In the genomic region with DNA sequence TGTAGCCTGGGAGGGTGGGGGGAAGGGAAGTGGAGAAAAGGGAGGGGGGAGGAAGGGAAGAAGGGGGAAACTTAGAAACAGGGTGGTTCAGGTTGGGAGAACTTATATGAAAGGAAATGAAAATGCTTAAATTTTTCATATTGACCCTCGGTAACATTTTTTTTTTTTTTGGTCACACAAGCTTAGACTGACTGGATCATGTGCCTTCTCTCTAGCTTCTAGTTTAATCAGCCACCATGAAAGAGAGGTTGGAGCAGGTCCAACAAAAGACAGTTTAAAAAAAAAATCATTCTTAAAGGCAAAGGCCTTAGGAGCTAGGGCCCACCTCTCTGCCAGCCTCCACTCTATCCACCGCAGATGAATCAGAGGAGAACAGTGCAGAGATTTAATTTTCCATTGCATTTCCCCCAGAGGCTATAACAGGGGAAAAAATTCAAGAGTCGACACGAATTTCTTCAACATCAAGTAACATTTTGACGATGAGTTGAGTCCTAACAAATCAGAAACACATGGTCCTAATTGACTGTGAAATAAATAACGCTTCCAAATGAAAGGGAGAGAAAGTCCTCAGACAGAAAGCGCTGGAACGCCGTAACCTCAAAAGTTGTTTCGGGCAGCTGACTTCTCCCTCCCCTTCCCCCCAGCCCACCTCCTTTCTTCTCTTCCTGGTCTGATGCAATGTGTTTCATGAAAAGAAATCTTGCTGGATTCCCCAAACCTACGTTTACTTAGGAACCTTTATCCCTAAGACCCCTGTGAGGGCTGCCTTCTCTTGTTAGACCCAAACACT, we compare ENCODE assay signal across 11 mouse cellular contexts.
DNase-seq lines count a peak whose midpoint lies in the region; ATAC-seq and TF ChIP-seq lines count a peak whose summit lies in the region.
"Had no signal": no experiment of that assay in that cellular context is flagged by ENCODE, and none has a peak within 500 bp of the region (broad histone marks: within the 10 kb centered on the region; RNA-seq: fewer than 3 reads in every experiment).

No protein-coding gene starts in this region.

- DNase-seq in heart, postnatal 25 days (ENCODE audit: low spot score) = no peak
- peak; percentile 69 for DNase-seq in CH12.LX (ENCODE audit: extremely low read depth)
- peak; percentile 42 for DNase-seq in embryonic facial prominence, embryonic 10.5 days (ENCODE audit: low spot score)
- no peak for DNase-seq in yolk sac, embryonic 10.5 days (ENCODE audit: low spot score)
- no peak for DNase-seq in thymus, postnatal 10 days (ENCODE audit: low spot score in 2 of 2)
- DNase-seq: gastrocnemius, postnatal 10 days had no signal

- in situ Hi-C loops in CH12.LX (cut with MboI; ENCODE audit: low pct_ligation_motif_present, low pct_unique_long_range_greater_than_20kb, low sequenced_read_pairs) = no loop called here

- peaks cover 5% of the 10 kb centered on the region; the same call in 1 of the 2 replicates for H3K79me2 ChIP-seq in CH12.LX (replicated peaks; ENCODE audit: control insufficient read depth, extremely low read depth, insufficient read depth, poor library complexity, severe bottlenecking)

- no peaks in the 10 kb centered on the region for H3K36me3 ChIP-seq in heart, embryonic 15.5 days
- peaks cover 28 to 52% of the 10 kb centered on the region in 2 experiments for H3K36me3 ChIP-seq in CH12.LX (replicated peaks in 1 of 2; ENCODE audit: control insufficient read depth in 1 of 2, insufficient read depth in 1 of 2, low read length in 1 of 2)
- H3K36me3 ChIP-seq in embryonic facial prominence, embryonic 10.5 days (replicated peaks) = 0 out of 2 replicates have a peak, but pooled peaks cover 3% of the 10 kb centered on the region
- H3K36me3 ChIP-seq in limb, embryonic 15.5 days = no peaks in the 10 kb centered on the region

- dilution Hi-C loops in CH12.LX (cut with MboI; ENCODE audit: extremely low pct_ligation_motif_present, extremely low pct_unique_long_range_greater_than_20kb, low sequenced_read_pairs) = loop anchor here (25.0 kb wide), 1 partner anchor 88 kb away; no protein-coding TSS in a partner anchor

- H3K27me3 ChIP-seq in heart, embryonic 15.5 days = no peaks in the 10 kb centered on the region
- H3K27me3 ChIP-seq in CH12.LX (replicated peaks) = no peaks in the 10 kb centered on the region
- 0 out of 2 replicates have a peak, but pooled peaks cover 7% of the 10 kb centered on the region for H3K27me3 ChIP-seq in embryonic facial prominence, embryonic 10.5 days (replicated peaks; ENCODE audit: low read depth, poor library complexity, severe bottlenecking)
- no peaks in the 10 kb centered on the region for H3K27me3 ChIP-seq in limb, embryonic 15.5 days

- H3K9ac ChIP-seq in heart, embryonic 15.5 days = no peak overlapping the region
- peak overlapping the region; percentile 73 for H3K9ac ChIP-seq in CH12.LX (ENCODE audit: insufficient read depth, low read depth)
- H3K9ac ChIP-seq in limb, embryonic 15.5 days = no peak overlapping the region

- no peak for TF ChIP-seq CTCF in CH12.LX (conservative IDR thresholded peaks at IDR 0.05 in 1 of 2, IDR thresholded peaks at IDR 0.05 in 1 of 2; ENCODE audit: low read depth in 2 of 2, low read length in 2 of 2)

- H3K9me3 ChIP-seq in heart, embryonic 15.5 days (replicated peaks) = no peaks in the 10 kb centered on the region
- peaks cover 2% of the 10 kb centered on the region for H3K9me3 ChIP-seq in CH12.LX (replicated peaks; ENCODE audit: low read length)
- no peaks in the 10 kb centered on the region for H3K9me3 ChIP-seq in embryonic facial prominence, embryonic 10.5 days
- H3K9me3 ChIP-seq in limb, embryonic 15.5 days = no peaks in the 10 kb centered on the region

- no peak; the same call in 1 of the 2 replicates for TF ChIP-seq RAD21 in CH12.LX (IDR thresholded peaks at IDR 0.05; ENCODE audit: low read depth, low read length)

- TF ChIP-seq POLR2A in CH12.LX (IDR thresholded peaks at IDR 0.05; ENCODE audit: low read depth, low read length) = peak; percentile 22; the same call in 1 of the 2 replicates

- peak; percentile 87 for TF ChIP-seq EP300 in CH12.LX (IDR thresholded peaks at IDR 0.05; ENCODE audit: low read length)

- H3K27ac ChIP-seq in heart, embryonic 15.5 days = peak overlapping the region; percentile 31; the same call in 1 of the 2 replicates
- peak overlapping the region; percentile 99 for H3K27ac ChIP-seq in CH12.LX (ENCODE audit: insufficient read depth, low read depth)
- peak overlapping the region; percentile 67 for H3K27ac ChIP-seq in embryonic facial prominence, embryonic 10.5 days (replicated peaks)
- H3K27ac ChIP-seq in limb, embryonic 15.5 days = peak overlapping the region; percentile 87
- H3K27ac ChIP-seq: layer of hippocampus, adult 2 months had no signal

- H3K4me1 ChIP-seq in heart, embryonic 15.5 days (replicated peaks) = peaks cover 30% of the 10 kb centered on the region
- peaks cover 21 to 81% of the 10 kb centered on the region in 2 experiments for H3K4me1 ChIP-seq in CH12.LX (ENCODE audit: control insufficient read depth in 1 of 2, insufficient read depth in 2 of 2)
- peaks cover 34% of the 10 kb centered on the region for H3K4me1 ChIP-seq in embryonic facial prominence, embryonic 10.5 days
- peaks cover 44% of the 10 kb centered on the region for H3K4me1 ChIP-seq in limb, embryonic 15.5 days

- H3K4me2 ChIP-seq in heart, embryonic 15.5 days = no peak overlapping the region
- peak overlapping the region; percentile 69 for H3K4me2 ChIP-seq in CH12.LX (ENCODE audit: insufficient read depth, low read depth, poor library complexity, severe bottlenecking)
- H3K4me2 ChIP-seq in limb, embryonic 15.5 days = peak overlapping the region; percentile 31

- WGBS in heart, embryonic 15.5 days = 67% methylated on average over 11 of the region's 11 CpGs
- 38% methylated on average over 11 of the region's 11 CpGs for WGBS in embryonic facial prominence, embryonic 10.5 days
- 15% methylated on average over 11 of the region's 11 CpGs for WGBS in limb, embryonic 15.5 days

- no peak overlapping the region for H3K4me3 ChIP-seq in heart, embryonic 15.5 days
- peak overlapping the region in 1 of 3 experiments; percentile 17 for H3K4me3 ChIP-seq in CH12.LX (replicated peaks in 1 of 3; ENCODE audit: low read depth in 2 of 3, low read length in 2 of 3, poor library complexity in 1 of 3)
- no peak overlapping the region for H3K4me3 ChIP-seq in embryonic facial prominence, embryonic 10.5 days
- no peak overlapping the region for H3K4me3 ChIP-seq in limb, embryonic 15.5 days
- H3K4me3 ChIP-seq: layer of hippocampus, adult 2 months had no signal

- ATAC-seq in heart, embryonic 15.5 days (replicated peaks; ENCODE audit: insufficient number of reproducible peaks, insufficient read depth, low FRiP score, low read depth) = 0 out of 2 replicates have a peak, but pooled peaks have one; percentile 16
- peak; percentile 71; the same call in 1 of the 2 replicates for ATAC-seq in limb, embryonic 15.5 days (ENCODE audit: insufficient number of reproducible peaks, low FRiP score, low TSS enrichment, low read depth)
- ATAC-seq in activated CD4-positive, CD25-positive, alpha-beta regulatory T cell, adult 4 months = no peak
- ATAC-seq: CD4-positive, CD25-positive, alpha-beta regulatory T cell, adult 4 months had no signal

- intact Hi-C loops in heart, postnatal 25 days (cut with DNase I) = no loop called here

TF ChIP-seq in CH12.LX, 34 proteins besides CTCF, POLR2A, EP300 and RAD21 (continues in another document):
- peak; percentile 31; the same call in 1 of the 2 replicates for TF ChIP-seq HCFC1 (IDR thresholded peaks at IDR 0.05; ENCODE audit: low read depth, low read length)
- peak; percentile 79 for TF ChIP-seq MXI1 (IDR thresholded peaks at IDR 0.05; ENCODE audit: low read depth, low read length)
- TF ChIP-seq ELF1 (IDR thresholded peaks at IDR 0.05; ENCODE audit: low read depth, low read length) = peak; percentile 72
- TF ChIP-seq RCOR1 (conservative IDR thresholded peaks at IDR 0.05; ENCODE audit: low read depth, low read length) = peak; percentile 80
- peak; percentile 41; the same call in 1 of the 2 replicates for TF ChIP-seq MEF2A (IDR thresholded peaks at IDR 0.05; ENCODE audit: borderline replicate concordance, low read depth, low read length)
- peak; percentile 32 for TF ChIP-seq MAZ (IDR thresholded peaks at IDR 0.05; ENCODE audit: low read depth, low read length)
- no peak for TF ChIP-seq MAFK (IDR thresholded peaks at IDR 0.05; ENCODE audit: insufficient replicate concordance, low read length)
- peak; percentile 90; the same call in 1 of the 2 replicates for TF ChIP-seq CHD1 (IDR thresholded peaks at IDR 0.05; ENCODE audit: low read depth, low read length)
- TF ChIP-seq USF2 (conservative IDR thresholded peaks at IDR 0.05; ENCODE audit: low read depth, low read length) = no peak
- TF ChIP-seq ETS1 (conservative IDR thresholded peaks at IDR 0.05; ENCODE audit: low read depth, low read length) = peak; percentile 52
- TF ChIP-seq SIN3A (IDR thresholded peaks at IDR 0.05; ENCODE audit: low read length) = peak; percentile 76
- TF ChIP-seq BHLHE40 (IDR thresholded peaks at IDR 0.05; ENCODE audit: low read depth, low read length) = peak; percentile 45; the same call in 1 of the 2 replicates
- no peak for TF ChIP-seq USF1 (IDR thresholded peaks at IDR 0.05; ENCODE audit: low read depth, low read length)
- no peak for TF ChIP-seq ZKSCAN1 (IDR thresholded peaks at IDR 0.05; ENCODE audit: borderline replicate concordance, low read depth, low read length)
- TF ChIP-seq POLR2AphosphoS2 (IDR thresholded peaks at IDR 0.05; ENCODE audit: low read depth, low read length) = no peak
- no peak for TF ChIP-seq NRF1 (IDR thresholded peaks at IDR 0.05; ENCODE audit: low read depth, low read length)
- 0 out of 2 replicates have a peak, but pooled peaks have one; percentile 14 for TF ChIP-seq NELFE (IDR thresholded peaks at IDR 0.05; ENCODE audit: low read depth, low read length)
- TF ChIP-seq SMC3 (IDR thresholded peaks at IDR 0.05; ENCODE audit: low read depth, low read length) = no peak; the same call in 1 of the 2 replicates
- TF ChIP-seq MYC (IDR thresholded peaks at IDR 0.05; ENCODE audit: low read depth, low read length) = peak; percentile 56; the same call in 1 of the 2 replicates
- no peak for TF ChIP-seq JUN (IDR thresholded peaks at IDR 0.05; ENCODE audit: insufficient read depth, low read depth, low read length)
- no peak for TF ChIP-seq KAT2A (IDR thresholded peaks at IDR 0.05; ENCODE audit: insufficient replicate concordance, low read length)
- TF ChIP-seq IRF4 (IDR thresholded peaks at IDR 0.05; ENCODE audit: low read depth, low read length) = no peak
- TF ChIP-seq PAX5 (IDR thresholded peaks at IDR 0.05; ENCODE audit: low read length) = no peak
- TF ChIP-seq MAX (IDR thresholded peaks at IDR 0.05; ENCODE audit: low read length) = peak; percentile 69; the same call in 1 of the 2 replicates
- no peak for TF ChIP-seq GABPA (IDR thresholded peaks at IDR 0.05; ENCODE audit: insufficient replicate concordance, low read depth, low read length)
- no peak for TF ChIP-seq E2F4 (IDR thresholded peaks at IDR 0.05; ENCODE audit: insufficient replicate concordance, low read depth, low read length)
- TF ChIP-seq ZC3H11A (IDR thresholded peaks at IDR 0.05; ENCODE audit: low read depth, low read length) = no peak

Comparison
In these comparisons a context has a peak if more than half of its experiments do, and no peak if none do; other contexts are left out.
1. H3K27ac ChIP-seq: peak in every context shown above with its lines; median percentile 99 in CH12.LX; 87 in limb, embryonic 15.5 days; 67 in embryonic facial prominence, embryonic 10.5 days; 31 in heart, embryonic 15.5 days.
2. DNase-seq: peak in CH12.LX (single experiment) and embryonic facial prominence, embryonic 10.5 days (single experiment); none in heart, postnatal 25 days (single experiment), yolk sac, embryonic 10.5 days (single experiment) and thymus, postnatal 10 days (0 of 2).